Mouse (Mus musculus) embryonic fibroblast, embryonic 13.5 days (primary cell): Measurements from ENCODE around the gene Snrpg. TPM values are rescaled to one million over a fixed set of nuclear protein-coding genes. Genes with fewer than 3 reads are reported as not detected.
"Not testable (repeated sequence)": the region's sequence is repeated elsewhere in the genome, so short reads cannot be mapped to it uniquely, and the experiment has no call there.

Experiments
- H3K27ac ChIP-seq: 2 replicates; pipeline ENCODE4 v1.5.1; 2012; ENCODE audit warnings: low read length, control low read depth, inconsistent platforms; ENCODE audit not compliant: insufficient read depth
- H3K4me1 ChIP-seq: 2 replicates; pipeline ENCODE4 v1.6.1; 2011; ENCODE audit warnings: low read length; ENCODE audit not compliant: control insufficient read depth, insufficient read depth
- H3K4me3 ChIP-seq: 2 replicates; pipeline ENCODE4 v1.5.1; 2011; ENCODE audit warnings: mild to moderate bottlenecking, control low read depth, low read length; ENCODE audit not compliant: insufficient read depth
- CTCF ChIP-seq: IDR thresholded peaks from 2 replicates; pipeline ENCODE4 v1.5.1; 2011; ENCODE audit warnings: mild to moderate bottlenecking, control low read depth, low read length, moderate library complexity, borderline replicate concordance; ENCODE audit not compliant: insufficient read depth
- POLR2A ChIP-seq: IDR thresholded peaks from 2 replicates; pipeline ENCODE4 v1.6.1; 2011; ENCODE audit warnings: low read depth, mild to moderate bottlenecking, control low read depth, low read length, moderate library complexity
- polyA plus RNA-seq: library from polyadenylated mRNA; stranded (reverse); fragments of >200 nt; gene quantifications from 2 replicates; pipeline ENCODE4 v1.2.4, GENCODE M21; 2011; ENCODE audit warnings: low read depth; ENCODE audit not compliant: missing spikeins, insufficient read length

Snrpg gene
- polyA plus RNA-seq, result 141 and 203 TPM in 2 replicates

DNA sequence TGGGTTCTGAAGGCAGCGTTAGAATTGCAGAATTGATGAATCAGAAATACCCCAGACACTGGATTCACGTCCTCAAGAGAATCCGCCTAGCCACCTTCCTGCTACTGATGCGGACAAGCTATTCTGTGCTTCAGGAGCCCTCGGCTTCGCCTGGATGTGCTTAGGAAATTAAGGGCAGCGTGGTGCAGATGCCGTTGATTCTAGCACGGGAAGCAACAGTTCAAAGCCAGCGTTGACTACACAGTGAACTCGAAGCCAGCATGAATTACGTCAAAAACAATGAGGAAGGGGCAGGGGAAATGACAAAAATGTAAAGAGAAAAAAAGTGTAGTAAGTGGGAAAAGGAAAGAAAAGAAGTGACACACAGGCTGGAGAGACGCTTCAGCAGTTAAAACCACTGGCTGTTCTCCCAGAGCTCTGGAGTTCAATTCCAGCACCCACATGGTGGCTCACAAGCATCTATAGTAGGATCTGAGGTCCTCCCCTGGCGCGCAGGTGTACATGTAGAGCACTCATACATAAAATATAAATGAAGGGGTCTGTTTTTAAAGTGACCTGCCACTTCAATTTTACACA lies at the start of gene Snrpg:
Gene Snrpg, plus strand, starts transcription at position 541 of the 576 bp plus-strand sequence.
- peak within 1 kb of the TSS; percentile 90 for H3K4me3 ChIP-seq
- peaks cover 5% of the 10 kb centered on the region for H3K4me1 ChIP-seq
- TF ChIP-seq POLR2A (no peak; the same call in 1 of the 2 replicates), CTCF (no peak)
- H3K27ac ChIP-seq, result peak within 1 kb of the TSS; percentile 20; the same call in 1 of the 2 replicates

DNA sequence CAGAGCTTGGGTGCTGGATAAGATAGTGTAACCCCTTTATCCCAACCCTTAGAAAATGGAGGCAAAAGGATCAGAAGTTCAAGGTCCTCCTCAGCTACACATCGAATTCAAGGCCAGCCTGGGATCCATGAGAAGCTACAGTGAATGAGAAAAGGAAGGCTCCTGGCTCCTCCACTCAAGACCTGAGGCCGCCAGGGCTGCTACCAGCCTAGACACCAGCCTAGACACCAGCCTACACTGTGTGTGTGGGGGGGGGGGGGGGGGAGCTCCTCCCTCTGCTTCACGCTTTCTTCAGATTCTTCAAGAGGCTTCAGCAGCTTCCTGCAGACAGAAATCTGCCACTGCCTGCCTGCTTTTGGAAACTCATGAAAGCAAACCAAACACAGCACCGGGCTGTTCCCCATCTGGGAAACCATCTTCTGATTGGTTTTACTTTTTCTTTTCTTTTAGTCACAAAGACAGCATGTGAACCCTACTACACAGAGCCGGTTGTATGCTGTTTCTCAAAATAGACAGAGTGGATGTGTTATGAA lies 49.0 kb upstream of the Snrpg start:
- Histone ChIP-seq H3K4me3 (no peak overlapping the region), H3K27ac (no peak overlapping the region), H3K4me1 (peaks cover 12% of the 10 kb centered on the region)
- TF ChIP-seq POLR2A, result no peak
- TF ChIP-seq CTCF, result no peak

DNA sequence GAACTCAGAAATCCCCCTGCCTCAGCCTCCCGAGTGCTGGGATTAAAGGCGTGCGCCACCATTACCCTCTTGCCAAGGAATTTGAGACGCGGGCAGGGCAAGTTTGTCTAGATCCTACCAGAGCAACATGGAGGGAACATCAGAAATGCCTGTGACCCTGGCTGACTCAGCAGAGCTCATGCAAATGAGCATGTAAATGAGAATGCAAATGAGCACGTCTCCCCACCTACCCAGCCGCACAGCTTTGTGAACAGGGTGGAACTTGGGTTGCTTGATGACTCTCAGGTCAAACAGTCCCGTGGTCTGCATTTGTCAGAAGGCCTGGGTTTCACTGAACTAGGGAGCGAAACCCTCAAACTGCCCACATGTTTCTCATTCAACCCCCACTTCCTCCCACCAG lies 48.1 kb upstream of the Snrpg start:
- TF ChIP-seq CTCF (no peak), POLR2A (no peak)

DNA sequence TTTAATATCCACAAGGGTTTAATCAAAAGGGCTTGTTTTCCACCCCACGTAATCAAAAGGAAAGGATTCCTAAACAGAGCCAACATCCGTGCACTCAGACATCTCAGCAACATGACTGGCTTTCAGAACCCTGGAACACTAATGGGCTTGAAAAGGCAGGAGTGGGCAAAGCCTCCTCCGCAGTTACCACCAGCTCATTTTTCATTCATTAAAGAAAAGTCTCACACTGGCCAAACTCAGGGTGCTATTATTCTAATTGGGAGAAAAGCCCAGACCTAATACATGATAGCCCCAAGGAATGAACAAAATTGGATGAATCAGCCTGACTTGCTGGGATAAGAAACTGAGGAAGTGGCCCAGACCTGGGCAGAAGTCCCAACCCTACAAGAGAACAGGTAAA lies 46.7 kb upstream of the Snrpg start:
- H3K27ac ChIP-seq, result peak overlapping the region; percentile 29; the same call in 1 of the 2 replicates
- TF ChIP-seq CTCF (no peak), POLR2A (no peak)
- H3K4me1 ChIP-seq, result peaks cover 4% of the 10 kb centered on the region; the same call in 1 of the 2 replicates
- no peak overlapping the region for H3K4me3 ChIP-seq

More for the DNA sequence above, 48.1 kb upstream of the Snrpg start:
- H3K4me3 ChIP-seq, result no peak overlapping the region
- H3K27ac ChIP-seq, result no peak overlapping the region
- H3K4me1 ChIP-seq, result peaks cover 12% of the 10 kb centered on the region

DNA sequence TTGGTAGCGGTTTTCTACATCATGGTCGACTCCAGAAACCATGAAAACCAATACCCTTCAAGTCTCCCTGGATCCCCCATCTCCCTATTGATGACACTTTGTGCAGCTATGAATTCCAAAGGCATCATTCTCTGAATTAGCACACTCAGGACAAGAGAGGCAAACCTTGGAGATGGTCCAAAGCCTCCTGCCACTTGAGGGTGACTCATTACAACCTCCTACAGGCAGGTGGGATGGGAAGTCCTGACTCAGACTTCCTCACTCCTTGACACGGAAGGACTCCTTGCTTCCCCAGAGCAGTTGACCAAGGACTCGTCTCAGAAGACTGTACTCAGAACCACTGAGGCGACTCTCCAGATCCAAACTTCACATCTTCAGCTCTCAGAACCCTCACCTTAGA lies 45.5 kb upstream of the Snrpg start:
- Histone ChIP-seq H3K4me3 (no peak overlapping the region), H3K4me1 (0 out of 2 replicates have a peak, but pooled peaks cover 2% of the 10 kb centered on the region), H3K27ac (no peak overlapping the region)
- no peak for TF ChIP-seq CTCF

DNA sequence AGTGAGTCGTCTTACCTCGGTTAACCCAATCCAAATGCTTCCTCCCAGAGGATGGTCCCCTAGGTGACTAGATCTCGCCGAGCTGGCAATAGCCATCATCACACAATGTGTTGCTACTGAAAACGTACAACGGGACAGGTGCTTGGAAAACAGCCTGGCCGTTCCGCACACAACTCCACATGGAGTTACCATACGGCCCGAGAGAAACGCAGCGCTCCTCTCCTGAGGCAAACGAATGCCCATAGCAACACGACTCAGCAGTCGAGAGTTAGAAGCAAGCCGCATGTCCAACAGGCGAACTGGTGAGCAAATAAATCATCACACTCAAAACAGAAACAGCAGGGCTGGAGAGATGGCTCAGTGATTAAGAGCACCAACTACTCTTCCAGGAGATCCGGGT lies 44.2 kb upstream of the Snrpg start:
- no peak overlapping the region for H3K27ac ChIP-seq
- H3K4me3 ChIP-seq, result no peak overlapping the region
- TF ChIP-seq CTCF, result no peak
- 0 out of 2 replicates have a peak, but pooled peaks cover 2% of the 10 kb centered on the region for H3K4me1 ChIP-seq

DNA sequence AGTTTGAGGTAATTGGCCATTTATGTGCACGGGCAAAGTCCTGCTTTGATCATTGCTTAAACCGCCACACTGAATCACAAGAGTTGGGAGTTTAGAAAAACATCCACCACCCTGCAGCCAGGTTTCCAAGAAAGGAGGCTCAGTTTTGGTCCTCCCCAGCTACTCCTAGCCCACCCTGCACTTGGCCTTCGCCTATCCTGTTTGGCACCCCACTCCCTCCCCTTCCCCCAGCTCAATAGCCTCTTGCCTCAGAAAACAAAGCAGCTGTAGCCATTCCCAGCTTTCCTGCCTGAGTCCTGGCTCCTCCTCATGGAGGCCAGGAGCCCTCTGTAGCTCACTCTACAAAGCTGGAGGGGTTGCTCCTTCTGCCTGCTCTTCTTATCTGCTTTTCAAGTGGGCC lies 42.7 kb upstream of the Snrpg start:
- 0 out of 2 replicates have a peak, but pooled peaks cover 2% of the 10 kb centered on the region for H3K4me1 ChIP-seq
- H3K4me3 ChIP-seq, result no peak overlapping the region
- no peak overlapping the region for H3K27ac ChIP-seq
- TF ChIP-seq CTCF (no peak), POLR2A (no peak)

DNA sequence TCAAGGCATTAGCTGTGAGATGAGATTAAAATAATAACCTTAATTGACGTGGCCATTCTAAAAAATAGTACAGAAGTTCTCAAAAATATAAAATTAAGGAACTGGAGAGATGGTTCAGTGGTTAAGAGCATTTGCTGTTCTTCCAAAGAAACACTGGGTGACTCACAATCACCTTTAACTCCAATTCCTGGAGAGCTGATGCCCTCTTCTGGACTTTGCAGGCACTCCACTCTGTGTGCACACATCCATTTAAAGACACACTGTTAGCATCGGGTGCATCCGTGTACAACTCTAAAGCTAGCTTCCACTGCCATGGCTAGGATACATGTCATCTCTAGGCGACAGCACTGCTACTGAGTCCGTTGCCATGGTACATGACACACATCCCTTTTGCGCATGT lies 41.2 kb upstream of the Snrpg start:
- Histone ChIP-seq H3K27ac (no peak overlapping the region), H3K4me3 (no peak overlapping the region), H3K4me1 (no peaks in the 10 kb centered on the region)
- TF ChIP-seq POLR2A (no peak), CTCF (no peak)

DNA sequence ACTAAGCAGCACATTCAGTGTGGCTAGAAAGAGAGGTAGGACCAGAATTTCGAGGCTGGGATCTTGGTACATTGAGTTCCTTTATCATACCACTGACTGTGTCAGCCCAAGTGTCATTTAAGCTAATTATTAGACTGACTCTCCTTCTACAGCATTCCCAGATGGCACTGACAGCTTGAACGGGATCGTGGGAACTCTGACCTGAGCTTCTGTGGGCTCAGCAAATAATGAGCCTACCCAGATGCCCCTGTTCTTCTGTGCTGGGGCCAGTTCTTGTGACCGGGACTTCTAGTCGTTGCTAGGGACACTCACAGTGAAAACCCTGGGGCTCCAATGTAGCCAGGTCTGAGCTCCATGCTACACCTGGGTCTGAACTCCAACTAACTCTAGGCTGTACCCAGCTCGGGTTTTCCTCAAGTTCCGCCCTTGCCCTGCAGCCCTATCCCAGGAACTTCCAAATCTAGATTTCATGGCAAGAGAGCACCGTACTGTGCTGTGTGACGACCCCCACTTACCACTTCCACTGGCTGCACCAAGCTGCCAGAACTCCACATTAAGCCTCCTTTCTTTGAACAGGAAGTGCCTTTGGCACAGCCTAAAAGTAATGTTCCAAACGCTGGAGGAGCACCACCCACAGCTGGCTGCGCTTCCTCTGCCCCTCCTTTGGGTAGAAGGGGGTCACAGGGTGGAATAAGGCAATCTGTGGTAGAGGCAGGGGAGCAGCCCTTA lies 35.8 kb upstream of the Snrpg start:
- Histone ChIP-seq H3K4me3 (no peak overlapping the region), H3K27ac (no peak overlapping the region), H3K4me1 (no peaks in the 10 kb centered on the region)
- TF ChIP-seq CTCF (no peak), POLR2A (no peak)

DNA sequence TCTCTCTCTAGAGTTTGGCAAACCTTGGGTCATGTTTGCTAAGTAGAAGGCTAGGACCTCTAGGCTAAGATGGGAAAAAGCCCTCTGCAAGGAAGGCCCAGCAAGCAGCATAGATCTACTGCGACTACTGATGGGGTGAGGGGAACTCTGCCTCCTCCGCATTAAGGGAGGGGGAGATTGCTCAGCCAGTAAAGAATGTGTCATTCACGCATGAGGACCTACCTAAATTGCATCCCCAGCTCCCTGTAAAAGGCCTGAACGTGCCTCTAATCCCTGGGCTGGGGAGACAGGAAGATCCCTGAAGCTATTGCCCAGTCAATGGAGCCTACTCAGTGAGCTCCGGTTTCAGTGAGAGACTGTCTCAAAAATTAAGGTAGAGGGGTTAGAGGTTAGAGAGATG lies 35.2 kb upstream of the Snrpg start:
- TF ChIP-seq POLR2A (no peak), CTCF (no peak)
- Histone ChIP-seq H3K4me3 (no peak overlapping the region), H3K27ac (no peak overlapping the region), H3K4me1 (no peaks in the 10 kb centered on the region)

DNA sequence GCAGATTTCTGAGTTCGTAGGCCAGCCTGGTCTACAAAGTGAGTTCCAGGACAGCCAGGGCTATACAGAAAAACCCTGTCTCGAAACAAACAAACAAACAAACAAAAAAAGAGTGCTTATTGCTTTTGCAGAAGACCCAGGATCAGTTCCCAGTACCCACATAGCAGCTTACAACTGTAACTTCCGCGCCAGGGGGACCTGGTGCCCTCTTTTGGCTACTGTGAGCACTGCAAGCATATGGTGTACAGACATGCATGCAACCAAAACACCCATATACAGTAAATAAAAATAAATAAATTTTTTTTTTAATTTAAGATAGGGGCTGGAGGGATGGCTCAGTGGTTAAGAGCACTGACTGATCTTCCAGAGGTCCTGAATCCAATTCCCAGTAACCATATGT lies 34.8 kb upstream of the Snrpg start:
- H3K4me3 ChIP-seq, H3K27ac ChIP-seq, H3K4me1 ChIP-seq: not testable (repeated sequence)
